Mouse (Mus musculus) embryo, embryonic 11.5 days (tissue): ENCODE results near the gene Rgs11.
"Not testable (repeated sequence)": the region's sequence is repeated elsewhere in the genome, so short reads cannot be mapped to it uniquely, and the experiment has no call there.

ENCODE experiments used
- DNase-seq: peaks from one replicate; pipeline ENCODE4 v3.0.0-alpha.2; 2012; ENCODE audit warnings: low read depth, low spot score

Gene Rgs11

GRCm38 (mm10) chr17:26202737-26203136 is at the start of gene Rgs11:
TSS of gene Rgs11 (plus strand) at chr17:26202951.
- no peak for DNase-seq

GRCm38 (mm10) chr17:26162736-26163135 is 40.0 kb upstream of the Rgs11 start:
- no peak for DNase-seq

GRCm38 (mm10) chr17:26168039-26168438 is 34.7 kb upstream of the Rgs11 start:
- no peak for DNase-seq

- DNase-seq, result not testable (repeated sequence)
These were observed 27.5 kb upstream of the Rgs11 start for GRCm38 (mm10) chr17:26175248-26175647.

GRCm38 (mm10) chr17:26178611-26179010 is 24.1 kb upstream of the Rgs11 start:
- no peak for DNase-seq

- no peak for DNase-seq
These were observed 21.6 kb upstream of the Rgs11 start for GRCm38 (mm10) chr17:26181179-26181578.

- no peak for DNase-seq
These were observed 15.2 kb upstream of the Rgs11 start for GRCm38 (mm10) chr17:26187592-26187991.

GRCm38 (mm10) chr17:26188091-26188805 is 14.5 kb upstream of the Rgs11 start:
- no peak for DNase-seq

GRCm38 (mm10) chr17:26191486-26191885 is 11.3 kb upstream of the Rgs11 start:
- not testable (repeated sequence) for DNase-seq

- DNase-seq, result no peak
These were observed 10.1 kb upstream of the Rgs11 start for GRCm38 (mm10) chr17:26192481-26193190.

GRCm38 (mm10) chr17:26198892-26199291 is 3.9 kb upstream of the Rgs11 start, which contains the start of gene Pdia2:
TSS of gene Pdia2 (minus strand) at chr17:26199087.
- DNase-seq, result no peak

- DNase-seq, result no peak
These were observed 1.7 kb upstream of the Rgs11 start for GRCm38 (mm10) chr17:26200831-26201705.

GRCm38 (mm10) chr17:26201998-26202397 is 753 bp upstream of the Rgs11 start:
- no peak for DNase-seq

- no peak for DNase-seq
These were observed 615 bp downstream of the Rgs11 start for GRCm38 (mm10) chr17:26203321-26203811.

GRCm38 (mm10) chr17:26204766-26205165 is 2.0 kb downstream of the Rgs11 start:
- DNase-seq, result no peak

GRCm38 (mm10) chr17:26206392-26206791 is 3.6 kb downstream of the Rgs11 start:
- no peak for DNase-seq

- DNase-seq, result no peak
These were observed 4.9 kb downstream of the Rgs11 start, which contains the start of gene Arhgdig for GRCm38 (mm10) chr17:26207686-26208085. TSS of gene Arhgdig (minus strand) at chr17:26207786.

- DNase-seq, result no peak
These were observed 9.5 kb downstream of the Rgs11 start for GRCm38 (mm10) chr17:26212241-26212640.

- DNase-seq, result no peak
These were observed 9.9 kb downstream of the Rgs11 start for GRCm38 (mm10) chr17:26212681-26213080.

GRCm38 (mm10) chr17:26221508-26221907 is 18.8 kb downstream of the Rgs11 start:
- DNase-seq, result no peak

- DNase-seq, result no peak
These were observed 22.4 kb downstream of the Rgs11 start for GRCm38 (mm10) chr17:26225150-26225549.

- no peak for DNase-seq
These were observed 27.0 kb downstream of the Rgs11 start for GRCm38 (mm10) chr17:26229776-26230175.
